Mouse (Mus musculus) heart, adult 11 months (tissue): ENCODE results near the gene Ltbp1.

Experiments
- DNase-seq: peaks from one replicate; pipeline ENCODE4 v3.0.0; 2022

Gene Ltbp1

GRCm38 (mm10) chr17:75307070-75308011 lies 302.0 kb downstream of the Ltbp1 start:
- peak; percentile 90 for DNase-seq

- no peak for DNase-seq
These were observed 311.7 kb downstream of the Ltbp1 start for GRCm38 (mm10) chr17:75317106-75317505.

- no peak for DNase-seq
These were observed 317.9 kb downstream of the Ltbp1 start for GRCm38 (mm10) chr17:75323229-75323628.

- no peak for DNase-seq
These were observed 318.4 kb downstream of the Ltbp1 start for GRCm38 (mm10) chr17:75323766-75324165.

GRCm38 (mm10) chr17:75328102-75328639 lies 322.8 kb downstream of the Ltbp1 start:
- no peak for DNase-seq

- peak; percentile 90 for DNase-seq
These were observed 325.0 kb downstream of the Ltbp1 start for GRCm38 (mm10) chr17:75330366-75330765.

- peak; percentile 55 for DNase-seq
These were observed 326.1 kb downstream of the Ltbp1 start for GRCm38 (mm10) chr17:75331421-75331951.

GRCm38 (mm10) chr17:75332289-75332688 lies 326.9 kb downstream of the Ltbp1 start:
- peak; percentile 52 for DNase-seq

- DNase-seq, result peak; percentile 54
These were observed 327.6 kb downstream of the Ltbp1 start for GRCm38 (mm10) chr17:75333011-75333410.

- peak; percentile 77 for DNase-seq
These were observed 328.4 kb downstream of the Ltbp1 start for GRCm38 (mm10) chr17:75333759-75334158.

- peak; percentile 90 for DNase-seq
These were observed 330.3 kb downstream of the Ltbp1 start for GRCm38 (mm10) chr17:75335649-75336048.

- peak; percentile 13 for DNase-seq
These were observed 335.9 kb downstream of the Ltbp1 start for GRCm38 (mm10) chr17:75341227-75341626.

GRCm38 (mm10) chr17:75345116-75345515 lies 339.7 kb downstream of the Ltbp1 start:
- DNase-seq, result peak; percentile 71

GRCm38 (mm10) chr17:75347414-75347813 lies 342.0 kb downstream of the Ltbp1 start:
- DNase-seq, result no peak

GRCm38 (mm10) chr17:75349109-75349508 lies 343.7 kb downstream of the Ltbp1 start:
- peak; percentile 96 for DNase-seq

- no peak for DNase-seq
These were observed 344.2 kb downstream of the Ltbp1 start for GRCm38 (mm10) chr17:75349602-75350001.

GRCm38 (mm10) chr17:75353323-75353722 lies 348.0 kb downstream of the Ltbp1 start:
- no peak for DNase-seq

- DNase-seq, result peak; percentile 15
These were observed 350.1 kb downstream of the Ltbp1 start for GRCm38 (mm10) chr17:75355431-75355830.

- peak; percentile 77 for DNase-seq
These were observed 354.7 kb downstream of the Ltbp1 start for GRCm38 (mm10) chr17:75360111-75360510.

- DNase-seq, result peak; percentile 42
These were observed 361.0 kb downstream of the Ltbp1 start for GRCm38 (mm10) chr17:75366332-75366731.

- DNase-seq, result peak; percentile 72
These were observed 362.3 kb downstream of the Ltbp1 start for GRCm38 (mm10) chr17:75367486-75368155.

GRCm38 (mm10) chr17:75368580-75368979 lies 363.2 kb downstream of the Ltbp1 start:
- peak; percentile 55 for DNase-seq

- DNase-seq, result peak; percentile 89
These were observed 364.0 kb downstream of the Ltbp1 start for GRCm38 (mm10) chr17:75369351-75369750.
